Mouse (Mus musculus) heart, embryonic 16.5 days (tissue): ENCODE results near the gene Tdp2. TPM values are rescaled to one million over a fixed set of nuclear protein-coding genes. Genes with fewer than 3 reads are reported as not detected.

Experiments used
- ATAC-seq: fragments of 200-750 bp; cut with Nextera tagmentation; replicated peaks from 2 replicates; pipeline ENCODE4 v1.8.0; 2017; ENCODE audit warnings: moderate number of reproducible peaks; ENCODE audit not compliant: insufficient read depth, low FRiP score; ENCODE audit errors: extremely low read depth
- H3K27ac ChIP-seq: fragments of 300-500 bp; sonication (generic); 2 replicates; pipeline ENCODE4 v1.5.1; 2014; ENCODE audit warnings: mild to moderate bottlenecking, low read length, control low read depth, moderate library complexity
- H3K27me3 ChIP-seq: fragments of 300-500 bp; sonication (generic); 2 replicates; pipeline ENCODE4 v1.6.1; 2014; ENCODE audit warnings: low read length, mixed read lengths; ENCODE audit not compliant: control insufficient read depth, insufficient read depth
- H3K36me3 ChIP-seq: fragments of 300-500 bp; sonication (generic); 2 replicates; pipeline ENCODE4 v1.6.1; 2014; ENCODE audit not compliant: control insufficient read depth, insufficient read depth
- H3K4me1 ChIP-seq: fragments of 300-500 bp; sonication (generic); 2 replicates; pipeline ENCODE4 v1.6.1; 2014; ENCODE audit warnings: low read length, mixed read lengths; ENCODE audit not compliant: control insufficient read depth, insufficient read depth
- H3K4me2 ChIP-seq: fragments of 300-500 bp; sonication (generic); 2 replicates; pipeline ENCODE4 v1.6.1; 2014; ENCODE audit warnings: low read depth, mild to moderate bottlenecking, control low read depth, low read length
- H3K4me3 ChIP-seq: fragments of 300-500 bp; sonication (generic); 2 replicates; pipeline ENCODE4 v1.5.1; 2014; ENCODE audit warnings: mild to moderate bottlenecking, control low read depth, low read length
- H3K9ac ChIP-seq: fragments of 300-500 bp; sonication (generic); 2 replicates; pipeline ENCODE4 v1.6.1; 2014; ENCODE audit warnings: low read length, control low read depth
- H3K9me3 ChIP-seq: fragments of 300-500 bp; sonication (generic); replicated peaks from 2 replicates; pipeline ENCODE4 v1.6.1; 2016; ENCODE audit warnings: low read length; ENCODE audit not compliant: control insufficient read depth
- WGBS: fragments of 180-500 bp; shearing (Covaris S2); extraction: QIAGEN DNeasy Blood & Tissue Kit; methylation state at CpG from one replicate; pipeline ENCODE4 v1.1.7; 2014; 5-methylcytosine and 5-hydroxymethylcytosine counted together
- polyA plus RNA-seq: library from polyadenylated mRNA; unstranded; fragments of >200 nt; fragmentation: Nextera tagmentation; extraction: Ambion mirVana; gene quantifications from 2 replicates; pipeline ENCODE4 v1.2.1, GENCODE M21; 2015

The Tdp2 gene
- polyA plus RNA-seq, 1 experiment from 2014 or later, result 33.7 TPM

- peak overlapping the region; percentile 93 for H3K4me3 ChIP-seq
- no peaks in the 10 kb centered on the region for H3K36me3 ChIP-seq
- H3K9ac ChIP-seq, result peak overlapping the region; percentile 84
- peak overlapping the region; percentile 91 for H3K4me2 ChIP-seq
- H3K9me3 ChIP-seq, result no peaks in the 10 kb centered on the region
- H3K4me1 ChIP-seq, result peaks cover 13% of the 10 kb centered on the region
- peak overlapping the region; percentile 97 for H3K27ac ChIP-seq
- under 1% methylated on average over 31 of the region's 31 CpGs for WGBS
- H3K27me3 ChIP-seq, result no peaks in the 10 kb centered on the region
- ATAC-seq, result peak; percentile 15
Measured at GRCm38 (mm10) chr13:24799925-24800673, 31.4 kb upstream of the Tdp2 start.

GRCm38 (mm10) chr13:24800674-24801307 lies 30.7 kb upstream of the Tdp2 start:
- H3K4me3 ChIP-seq, result peak overlapping the region; percentile 93
- under 1% methylated on average over 42 of the region's 42 CpGs for WGBS
- peak overlapping the region; percentile 100 for H3K27ac ChIP-seq
- H3K4me1 ChIP-seq, result peaks cover 13% of the 10 kb centered on the region
- ATAC-seq, result peak; percentile 97
- no peaks in the 10 kb centered on the region for H3K9me3 ChIP-seq
- 0 out of 2 replicates have a peak, but pooled peaks cover 1% of the 10 kb centered on the region for H3K36me3 ChIP-seq
- peak overlapping the region; percentile 91 for H3K4me2 ChIP-seq
- no peaks in the 10 kb centered on the region for H3K27me3 ChIP-seq
- peak overlapping the region; percentile 99 for H3K9ac ChIP-seq

DNA sequence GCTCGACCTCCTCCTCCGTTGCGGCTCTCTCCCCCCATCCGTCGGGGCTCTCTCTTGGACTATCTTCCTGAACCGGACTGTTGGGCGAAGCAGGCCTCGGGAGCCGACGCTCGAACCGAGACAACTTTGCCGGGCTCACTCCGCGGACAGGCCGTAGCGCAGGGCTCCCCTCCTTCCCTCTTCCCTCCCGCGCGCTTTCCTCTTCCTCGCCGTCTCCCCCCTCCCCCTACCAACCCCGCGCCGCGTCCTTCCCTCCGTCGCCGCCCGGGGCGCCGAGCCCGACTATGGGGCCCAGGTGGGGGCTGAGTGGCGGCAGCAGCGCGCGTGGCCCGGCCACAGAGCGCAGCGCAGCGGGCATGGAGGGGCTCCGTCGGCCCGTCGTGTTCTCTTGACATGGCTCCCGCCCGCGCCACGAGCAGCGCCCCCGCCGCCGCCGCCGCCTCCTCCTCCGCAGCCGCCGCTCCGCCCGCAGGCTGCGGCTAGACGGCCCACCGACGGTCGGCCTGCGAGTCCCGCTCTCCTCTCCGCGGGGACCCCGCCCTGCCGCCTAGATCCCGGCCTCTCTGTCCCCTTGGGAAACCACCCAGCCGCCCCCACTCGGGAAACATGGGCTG lies 30.1 kb upstream of the Tdp2 start, which contains the start of gene BC005537:
BC005537 (plus strand) TSS at position 350 of the 614 bp plus-strand sequence.
- WGBS, result under 1% methylated on average over 51 of the region's 74 CpGs
- Histone ChIP-seq H3K4me2 (peak within 1 kb of the TSS; percentile 91), H3K4me1 (peaks cover 13% of the 10 kb centered on the region), H3K9ac (peak within 1 kb of the TSS; percentile 99), H3K27ac (peak within 1 kb of the TSS; percentile 100), H3K27me3 (no peaks in the 10 kb centered on the region), H3K4me3 (peak within 1 kb of the TSS; percentile 93), H3K9me3 (no peaks in the 10 kb centered on the region), H3K36me3 (peaks cover 4% of the 10 kb centered on the region; the same call in 1 of the 2 replicates)
- ATAC-seq, result peak; percentile 38

GRCm38 (mm10) chr13:24802131-24802691 lies 29.3 kb upstream of the Tdp2 start:
- Histone ChIP-seq H3K9ac (peak overlapping the region; percentile 99), H3K4me1 (peaks cover 15% of the 10 kb centered on the region), H3K27ac (peak overlapping the region; percentile 100), H3K27me3 (no peaks in the 10 kb centered on the region), H3K4me2 (peak overlapping the region; percentile 91), H3K4me3 (peak overlapping the region; percentile 93), H3K9me3 (no peaks in the 10 kb centered on the region), H3K36me3 (peaks cover 8% of the 10 kb centered on the region)
- ATAC-seq, result no peak
- under 1% methylated on average over 26 of the region's 26 CpGs for WGBS

DNA sequence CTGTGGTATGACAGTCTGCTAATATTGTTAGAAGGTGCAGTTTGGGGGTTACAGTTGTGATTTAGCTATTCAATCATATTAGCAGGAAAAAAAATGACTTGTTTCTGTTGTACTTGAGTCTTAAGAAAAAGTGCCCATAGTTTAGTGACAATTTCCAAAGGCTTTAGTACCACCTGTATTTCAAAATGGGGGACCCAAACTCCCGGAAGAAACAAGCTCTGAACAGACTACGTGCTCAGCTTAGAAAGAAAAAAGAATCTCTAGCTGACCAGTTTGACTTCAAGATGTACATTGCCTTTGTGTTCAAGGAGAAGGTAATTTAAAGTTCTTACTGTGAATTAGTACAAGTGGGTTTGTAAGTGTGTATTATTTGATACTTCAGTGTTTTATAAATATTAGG lies 28.3 kb upstream of the Tdp2 start:
- WGBS, result 5% methylated on average over 2 of the region's 2 CpGs
- Histone ChIP-seq H3K4me2 (peak overlapping the region; percentile 91), H3K4me3 (peak overlapping the region; percentile 93), H3K27me3 (no peaks in the 10 kb centered on the region), H3K27ac (no peak overlapping the region), H3K9me3 (no peaks in the 10 kb centered on the region), H3K4me1 (peaks cover 15% of the 10 kb centered on the region), H3K9ac (peak overlapping the region; percentile 99), H3K36me3 (peaks cover 14% of the 10 kb centered on the region)
- no peak for ATAC-seq

GRCm38 (mm10) chr13:24806079-24806478 lies 25.4 kb upstream of the Tdp2 start:
- no peaks in the 10 kb centered on the region for H3K27me3 ChIP-seq
- H3K4me1 ChIP-seq, result peaks cover 15% of the 10 kb centered on the region
- no peak overlapping the region for H3K4me3 ChIP-seq
- H3K36me3 ChIP-seq, result peaks cover 34% of the 10 kb centered on the region
- H3K9ac ChIP-seq, result no peak overlapping the region
- H3K9me3 ChIP-seq, result no peaks in the 10 kb centered on the region
- no peak overlapping the region for H3K27ac ChIP-seq
- H3K4me2 ChIP-seq, result no peak overlapping the region
- no peak for ATAC-seq

GRCm38 (mm10) chr13:24812521-24812920 lies 19.0 kb upstream of the Tdp2 start:
- Histone ChIP-seq H3K9me3 (no peaks in the 10 kb centered on the region), H3K36me3 (peaks cover 48% of the 10 kb centered on the region), H3K9ac (no peak overlapping the region), H3K27ac (no peak overlapping the region), H3K4me3 (no peak overlapping the region), H3K27me3 (no peaks in the 10 kb centered on the region), H3K4me2 (no peak overlapping the region), H3K4me1 (no peaks in the 10 kb centered on the region)
- 96% methylated on average over 2 of the region's 2 CpGs for WGBS
- ATAC-seq, result no peak

GRCm38 (mm10) chr13:24814616-24815015 lies 16.9 kb upstream of the Tdp2 start:
- WGBS, result 78% methylated on average over 1 of the region's 1 CpGs

More at GRCm38 (mm10) chr13:24814616-24815015, 16.9 kb upstream of the Tdp2 start:
- ATAC-seq, result no peak
- Histone ChIP-seq H3K4me1 (no peaks in the 10 kb centered on the region), H3K36me3 (peaks cover 45% of the 10 kb centered on the region), H3K27ac (no peak overlapping the region), H3K9me3 (no peaks in the 10 kb centered on the region), H3K4me2 (no peak overlapping the region), H3K4me3 (no peak overlapping the region), H3K9ac (no peak overlapping the region), H3K27me3 (no peaks in the 10 kb centered on the region)
